Mouse (Mus musculus) adrenal gland (tissue): ENCODE results near the gene Gm5475.

ENCODE experiments used
- intact Hi-C: fragments of 180-260 bp; cut with DNase I; formaldehyde crosslinking; loops from one replicate; pipeline ENCODE4 v1.15.1; 2025

Gene Gm5475

DNA sequence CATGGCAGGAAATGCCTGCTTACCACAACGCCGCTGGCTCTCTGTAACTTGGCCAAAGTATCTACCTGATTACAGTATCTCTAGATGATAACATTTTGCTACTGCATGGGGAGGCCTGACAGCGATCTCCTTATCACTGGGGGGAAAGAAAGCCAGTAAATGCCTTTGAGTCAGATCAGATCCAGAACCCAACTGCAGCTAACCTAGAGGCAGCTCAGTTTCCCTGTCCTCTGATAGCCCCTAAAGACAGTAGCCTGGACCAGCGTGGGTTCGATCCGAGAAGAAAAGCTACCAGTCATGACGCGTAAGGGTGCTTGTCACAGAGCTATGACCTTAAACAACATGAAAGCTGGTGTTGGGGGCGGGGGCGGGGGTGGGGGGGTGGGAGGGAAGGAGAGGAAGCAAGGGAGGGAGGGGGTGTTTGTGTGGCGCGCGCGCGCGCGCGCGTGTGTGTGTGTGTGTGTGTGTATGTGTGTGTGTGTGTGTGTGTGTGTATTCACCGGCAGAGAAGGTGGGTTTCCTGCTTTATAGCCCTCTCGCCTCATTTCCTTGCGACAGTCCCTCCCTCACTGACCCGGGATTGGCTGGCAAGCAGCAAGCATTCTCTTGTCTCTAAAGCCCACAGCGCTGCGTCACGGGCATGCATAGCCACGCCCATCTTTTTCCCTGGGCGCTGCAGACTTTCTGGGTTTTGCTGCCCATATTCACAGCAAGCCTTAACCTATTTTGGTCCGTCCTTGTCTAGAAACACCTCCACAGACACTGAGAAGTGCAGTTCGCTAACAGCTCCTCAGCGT is 21.4 kb downstream of the Gm5475 start:
- intact Hi-C loops = no loop called here

DNA sequence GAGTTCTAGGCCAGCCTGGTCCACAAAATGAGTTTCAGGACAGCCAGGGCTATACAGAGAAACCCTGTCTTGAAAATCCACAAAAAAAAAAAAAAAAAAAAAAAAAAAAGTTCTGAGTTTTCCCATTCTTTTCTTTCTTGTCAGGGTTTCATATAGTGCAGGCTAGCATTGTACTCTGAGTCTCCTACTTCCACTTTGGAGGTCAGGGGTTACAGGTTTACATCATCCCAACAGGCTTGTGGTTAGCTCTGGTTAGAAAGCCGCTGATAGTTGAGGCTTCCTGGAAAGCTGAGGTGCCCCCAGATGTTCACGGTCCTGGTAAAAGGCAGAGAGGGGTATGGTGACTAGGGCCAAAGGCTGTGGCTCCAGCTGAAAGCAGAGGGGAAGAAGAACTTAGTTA is 24.9 kb downstream of the Gm5475 start:
- intact Hi-C loops = no loop called here

DNA sequence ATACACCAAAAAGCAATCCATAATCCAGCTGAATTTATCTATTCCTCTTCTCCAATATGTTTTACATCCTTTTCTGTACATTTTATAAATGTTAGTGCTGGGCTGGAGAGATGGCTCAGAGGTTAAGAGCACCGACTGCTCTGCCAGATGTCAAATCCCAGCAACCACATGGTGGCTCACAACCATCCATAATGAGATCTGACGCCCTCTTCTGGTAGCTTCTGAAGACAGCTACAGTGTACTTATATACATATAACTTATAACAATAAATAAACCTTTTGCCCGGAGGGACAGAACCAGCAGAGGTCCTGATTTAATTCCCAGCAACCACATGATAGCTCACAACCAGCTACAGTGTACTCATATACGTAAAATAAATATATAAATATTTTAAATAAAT is 26.6 kb downstream of the Gm5475 start:
- intact Hi-C loops = no loop called here

DNA sequence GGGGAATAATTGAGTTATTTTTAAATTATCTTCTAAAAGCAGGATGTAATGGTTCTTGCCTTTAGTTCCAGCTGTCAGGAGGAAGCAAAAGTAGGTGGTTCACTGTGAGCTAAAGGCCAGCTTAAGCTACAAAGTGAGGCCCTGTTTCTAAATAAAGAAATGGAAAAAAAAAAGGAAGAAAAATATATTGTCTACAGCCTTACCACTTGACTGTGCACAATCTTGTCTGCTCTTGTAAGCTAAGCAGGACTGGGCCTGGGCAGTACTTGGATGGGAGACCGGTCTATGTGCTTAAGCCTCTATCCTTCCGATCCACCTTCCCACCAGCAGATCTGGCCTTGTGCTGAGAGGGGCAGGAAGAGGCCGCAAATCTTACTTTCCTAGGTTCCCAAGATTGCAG is 27.5 kb downstream of the Gm5475 start:
- intact Hi-C loops = no loop called here

DNA sequence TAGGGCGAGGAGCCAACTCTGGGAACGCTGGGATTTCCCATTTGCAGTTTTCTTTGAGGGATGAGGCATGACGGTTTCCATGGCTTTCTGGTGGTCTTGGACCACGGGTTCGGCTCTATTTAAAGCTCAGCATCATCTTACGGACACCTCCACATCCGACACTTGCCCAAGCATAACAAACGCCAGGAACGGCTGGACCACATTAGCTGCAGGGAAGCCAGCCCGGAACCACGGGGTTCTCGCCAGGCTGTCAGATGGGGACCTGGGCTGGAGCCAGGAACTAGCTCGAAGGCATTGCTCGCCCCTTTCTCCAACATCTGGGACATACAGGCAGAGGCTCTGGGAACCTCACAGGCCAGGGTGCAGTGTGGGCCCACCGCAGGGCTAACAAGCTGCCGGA is 29.3 kb downstream of the Gm5475 start:
- intact Hi-C loops = loop anchor here (5.0 to 10.0 kb wide), 2 partner anchors 49 to 186 kb away; no protein-coding TSS in a partner anchor

DNA sequence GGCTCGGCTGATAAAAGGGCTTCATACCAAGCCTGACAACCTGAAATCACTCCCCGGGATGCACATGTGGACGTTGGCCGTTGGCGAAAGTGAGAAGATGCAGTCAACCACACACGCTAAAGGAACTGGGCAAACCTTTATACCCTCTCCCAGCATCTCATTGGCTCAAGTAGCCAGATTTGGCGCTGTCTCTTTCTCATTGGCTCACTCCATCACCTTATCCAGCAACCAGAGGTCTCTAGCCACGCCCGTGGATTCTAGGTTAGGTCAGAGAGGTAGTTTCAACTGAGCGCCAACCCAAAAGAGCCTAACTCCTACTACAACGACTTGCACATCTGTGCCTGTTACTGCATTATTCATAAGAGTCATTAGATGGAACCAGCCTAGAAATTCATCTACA is 30.5 kb downstream of the Gm5475 start:
- intact Hi-C loops = loop anchor here (5.0 to 10.0 kb wide), 2 partner anchors 50 to 188 kb away; no protein-coding TSS in a partner anchor

DNA sequence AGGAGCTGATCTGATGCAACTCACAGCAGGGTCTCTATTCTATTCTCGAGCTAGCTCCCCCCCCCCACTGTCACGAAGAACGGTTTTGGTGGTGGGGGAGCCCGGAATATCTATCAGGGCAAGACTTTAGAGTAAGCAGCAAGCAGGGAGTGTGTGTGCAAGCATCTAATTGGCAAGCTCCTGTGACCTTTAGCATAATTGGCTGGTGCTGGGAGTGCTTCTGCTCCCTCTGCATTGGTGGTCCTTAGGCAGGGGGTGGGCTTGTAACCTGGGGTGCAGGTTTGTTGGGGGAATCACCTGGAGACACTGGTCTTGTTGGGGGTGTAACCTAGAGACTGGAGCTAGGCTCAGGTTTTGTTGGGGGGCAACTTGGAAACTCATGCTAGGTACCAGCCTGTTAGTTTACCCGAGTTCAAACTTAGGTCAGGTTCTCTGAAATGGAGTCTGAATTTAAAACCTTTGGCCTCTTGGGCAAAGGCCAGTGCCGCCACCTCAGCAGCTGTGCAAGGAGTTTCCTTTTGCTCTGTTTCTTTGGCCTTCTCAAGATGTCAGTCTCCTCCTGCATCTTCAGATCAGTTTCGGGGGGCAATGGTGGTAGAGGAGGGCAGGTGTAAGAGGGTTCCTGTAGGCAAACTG is 34.5 kb downstream of the Gm5475 start:
- intact Hi-C loops = loop anchor here (5.0 to 10.0 kb wide), 3 partner anchors 64 to 192 kb away; no protein-coding TSS in a partner anchor

DNA sequence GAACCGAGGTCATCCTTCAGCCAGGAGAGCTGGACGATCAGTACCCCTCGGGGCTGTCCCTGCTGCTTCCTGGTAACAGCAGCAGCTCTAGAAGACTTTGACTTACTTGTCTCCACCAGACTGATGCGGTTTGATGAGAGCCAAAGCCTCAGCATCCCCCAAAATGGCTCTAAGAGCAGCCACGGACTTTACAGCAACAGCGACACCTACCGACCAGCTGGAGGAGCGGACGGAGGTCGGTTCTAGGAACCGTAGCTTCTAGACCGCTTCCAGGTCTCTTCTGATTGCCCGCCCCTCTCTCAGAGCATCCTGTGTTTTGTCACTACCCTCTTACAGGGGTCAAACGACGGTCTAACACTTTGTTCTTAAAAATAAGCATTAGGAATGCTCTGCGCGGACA is 35.4 kb downstream of the Gm5475 start:
- intact Hi-C loops = loop anchor here (5.0 to 10.0 kb wide), 3 partner anchors 65 to 193 kb away; no protein-coding TSS in a partner anchor

DNA sequence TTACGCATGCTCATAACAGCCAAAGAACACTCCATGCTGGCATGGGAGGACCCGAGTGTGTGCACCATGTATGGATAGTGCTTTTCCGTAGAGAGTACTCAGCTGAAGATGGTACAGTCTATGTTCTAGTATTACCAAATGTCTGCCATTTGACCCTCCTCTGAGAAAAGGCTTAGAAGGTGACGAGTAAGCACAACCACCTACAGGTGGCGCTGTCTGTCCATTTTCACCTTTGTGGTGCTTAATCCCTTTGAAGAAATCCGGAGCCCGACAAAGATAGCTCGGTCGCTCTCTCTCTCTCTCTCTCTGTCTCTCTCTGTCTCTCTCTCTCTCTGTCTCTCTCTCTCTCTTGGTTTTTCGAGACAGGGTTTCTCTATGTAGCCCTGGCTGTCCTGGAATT is 36.1 kb downstream of the Gm5475 start:
- intact Hi-C loops = loop anchor here (5.0 to 10.0 kb wide), 3 partner anchors 66 to 193 kb away; no protein-coding TSS in a partner anchor

DNA sequence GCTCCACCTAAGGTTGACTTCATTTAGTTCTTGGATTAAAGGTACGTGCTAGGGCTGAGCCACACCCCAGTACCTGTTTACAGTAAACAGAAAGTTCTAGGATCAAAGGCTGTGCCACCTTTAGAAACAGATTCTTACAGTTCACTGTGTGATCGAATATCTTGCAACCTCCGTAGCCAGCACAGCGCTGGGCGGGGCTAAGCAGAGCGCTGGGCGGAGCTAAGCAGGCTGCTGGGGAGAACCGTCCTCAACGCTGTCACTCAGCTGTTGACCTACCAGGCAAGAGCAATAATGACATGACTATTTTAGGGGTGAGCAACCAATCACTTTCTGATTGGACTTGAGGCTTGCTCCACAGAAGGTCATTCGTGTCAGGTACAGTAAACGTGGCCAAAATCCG is 39.0 kb downstream of the Gm5475 start:
- intact Hi-C loops = no loop called here

DNA sequence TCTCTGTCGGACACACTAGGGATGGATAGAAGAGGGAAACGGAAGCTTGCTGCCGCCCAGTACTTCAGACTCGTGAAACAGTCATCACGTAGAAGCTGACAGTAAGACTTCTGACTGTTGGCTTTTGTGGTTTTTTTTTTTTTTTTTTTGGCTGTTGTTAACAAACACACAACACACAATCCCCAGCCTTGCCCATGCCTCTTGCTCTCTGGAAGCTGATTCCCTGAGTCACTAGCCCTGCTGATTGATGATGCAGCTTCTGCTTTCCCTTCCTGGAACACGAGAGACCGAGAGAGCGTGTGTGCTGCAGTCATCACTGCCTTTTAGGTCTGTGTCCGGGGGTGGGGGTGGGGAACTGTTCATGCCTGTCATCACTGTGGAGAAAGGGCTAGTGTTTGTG is 39.7 kb downstream of the Gm5475 start:
- intact Hi-C loops = no loop called here

DNA sequence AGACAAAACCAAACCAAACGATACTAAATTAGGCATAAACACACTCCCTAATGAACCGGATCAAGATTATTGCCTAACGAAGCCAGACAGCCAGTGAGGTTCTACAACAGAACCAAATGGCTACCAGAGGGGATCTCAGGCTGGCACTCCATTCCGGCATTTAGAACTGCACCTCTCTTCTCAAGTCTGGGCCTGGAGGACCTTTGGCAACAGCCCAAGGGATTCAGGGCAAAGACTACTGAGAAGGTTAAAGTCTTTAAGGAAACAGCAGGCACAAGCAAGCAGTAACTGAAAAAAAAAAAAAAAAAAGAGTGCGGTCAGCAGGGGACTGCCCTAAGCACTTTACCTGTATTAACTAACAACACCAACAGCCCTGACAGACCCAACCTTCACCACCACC is 40.1 kb downstream of the Gm5475 start:
- intact Hi-C loops = no loop called here

DNA sequence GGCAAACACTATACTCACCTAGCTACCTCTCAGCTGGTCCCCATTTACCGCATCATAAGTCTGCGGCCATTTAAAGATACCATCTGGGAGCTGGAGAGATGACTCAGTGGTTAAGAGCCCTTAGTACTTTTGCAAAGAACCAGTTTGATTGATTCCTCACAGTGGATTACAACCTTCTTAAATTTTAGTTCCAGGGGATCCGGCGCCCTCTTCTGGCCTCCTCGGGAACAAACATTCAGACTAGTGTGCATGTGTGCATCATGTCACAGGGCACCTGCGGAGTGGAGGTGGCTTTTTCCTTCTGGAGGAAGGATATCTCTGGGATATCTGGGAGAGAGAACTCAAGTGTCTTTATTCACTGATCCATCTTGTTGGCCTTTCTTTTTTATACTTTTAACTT is 41.8 kb downstream of the Gm5475 start:
- intact Hi-C loops = no loop called here

DNA sequence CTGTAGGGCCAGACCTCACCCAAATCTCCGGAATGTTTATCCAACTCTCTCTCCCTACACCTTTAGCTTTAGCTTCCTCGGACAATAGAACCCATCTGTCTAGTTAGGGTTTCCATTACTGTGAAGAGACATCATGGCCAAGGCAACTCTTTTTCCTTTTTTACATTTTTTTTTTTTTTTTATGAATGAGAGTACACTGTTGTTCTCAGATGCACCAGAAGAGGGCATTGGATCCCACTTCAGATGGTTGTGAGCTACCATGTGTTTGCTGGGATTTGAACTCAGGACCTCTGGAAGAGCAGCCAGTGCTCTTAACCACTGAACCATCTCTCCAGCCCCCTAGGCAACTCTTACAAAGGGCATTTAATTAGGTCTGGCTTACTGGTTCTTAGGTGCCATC is 43.5 kb downstream of the Gm5475 start:
- intact Hi-C loops = no loop called here

DNA sequence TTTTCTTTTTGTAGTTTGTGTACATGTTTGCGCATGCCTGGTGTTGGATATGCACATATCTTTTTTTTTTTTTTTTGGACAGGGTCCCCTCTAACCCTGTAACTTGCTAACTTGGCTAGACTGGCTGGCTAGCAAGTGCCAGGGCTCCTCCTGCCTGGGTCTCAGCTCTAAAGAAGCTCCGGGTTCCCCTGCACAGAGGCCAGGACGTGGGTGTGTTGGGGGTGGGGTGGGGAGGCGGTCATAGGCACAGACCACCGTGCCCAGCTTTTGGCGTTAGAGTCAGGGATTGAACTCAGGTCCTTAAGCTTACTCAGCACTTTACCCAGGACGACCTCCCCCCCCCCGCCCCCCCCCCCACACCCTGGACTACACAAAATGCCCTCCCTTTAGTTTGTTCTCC is 45.8 kb downstream of the Gm5475 start:
- intact Hi-C loops = no loop called here

DNA sequence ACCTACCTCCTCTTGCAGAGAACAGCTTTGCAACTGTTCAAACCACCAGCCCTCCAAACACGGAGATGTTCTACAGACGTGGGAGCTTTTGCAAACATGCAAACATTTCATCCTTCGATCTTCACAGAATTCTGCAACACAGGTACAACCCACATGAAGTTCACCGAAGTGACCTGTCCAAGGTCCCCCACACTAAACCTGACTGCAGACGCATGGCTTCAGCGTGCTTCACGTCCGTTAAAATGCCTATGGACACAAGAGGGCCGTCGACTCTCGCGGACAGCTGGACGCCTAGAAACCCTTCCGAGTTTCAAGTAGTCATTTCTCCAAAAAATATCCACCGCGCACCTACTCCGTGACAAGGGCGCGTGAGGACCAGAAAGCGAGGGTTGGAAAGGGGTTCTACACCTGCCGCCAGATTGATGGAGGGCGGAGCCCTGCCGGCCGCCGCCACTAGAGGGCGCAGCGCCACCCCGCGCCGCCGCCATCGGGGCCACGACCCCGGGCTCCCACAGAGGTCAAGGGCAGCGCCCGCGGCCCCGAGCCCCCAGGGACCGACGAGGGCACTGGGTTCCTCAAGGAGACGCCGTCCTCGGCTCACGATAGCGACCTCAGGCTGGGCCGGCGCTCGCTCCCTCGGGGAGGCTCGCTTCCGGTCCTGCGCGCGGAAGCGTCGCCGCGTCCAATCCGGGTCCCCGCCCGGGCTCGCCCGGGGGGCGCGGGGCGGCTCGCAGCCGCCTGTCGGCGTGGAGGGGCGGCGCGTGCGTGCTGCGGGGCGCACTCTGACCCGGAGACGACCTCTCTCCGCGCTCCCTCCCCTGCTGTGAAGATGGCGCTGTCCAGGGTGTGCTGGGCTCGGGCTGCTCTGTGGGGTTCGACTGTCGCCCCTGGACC is 46.6 kb downstream of the Gm5475 start, which contains the start of gene Letmd1:
Gene Letmd1 (plus strand): TSS at position 729 of the 894 bp plus-strand sequence.
- intact Hi-C loops = no loop called here

DNA sequence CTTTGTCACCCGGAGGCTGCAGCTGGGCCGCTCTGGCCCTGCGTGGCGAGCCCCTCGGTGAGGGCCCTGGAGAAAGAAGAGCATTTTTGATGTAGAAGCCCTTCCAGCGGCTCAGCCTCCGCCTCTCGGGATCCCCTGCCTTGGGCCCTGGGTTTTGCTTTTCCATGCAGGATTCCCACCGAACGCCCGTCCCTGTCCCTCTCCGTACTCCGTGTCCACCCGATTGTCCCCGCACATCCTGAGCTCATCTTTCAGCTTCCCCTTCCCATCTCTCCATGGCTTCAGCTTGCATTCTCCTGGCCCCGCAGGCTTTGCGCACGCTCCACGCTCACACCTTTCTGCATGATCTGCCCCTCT is 47.2 kb downstream of the Gm5475 start:
- intact Hi-C loops = no loop called here

DNA sequence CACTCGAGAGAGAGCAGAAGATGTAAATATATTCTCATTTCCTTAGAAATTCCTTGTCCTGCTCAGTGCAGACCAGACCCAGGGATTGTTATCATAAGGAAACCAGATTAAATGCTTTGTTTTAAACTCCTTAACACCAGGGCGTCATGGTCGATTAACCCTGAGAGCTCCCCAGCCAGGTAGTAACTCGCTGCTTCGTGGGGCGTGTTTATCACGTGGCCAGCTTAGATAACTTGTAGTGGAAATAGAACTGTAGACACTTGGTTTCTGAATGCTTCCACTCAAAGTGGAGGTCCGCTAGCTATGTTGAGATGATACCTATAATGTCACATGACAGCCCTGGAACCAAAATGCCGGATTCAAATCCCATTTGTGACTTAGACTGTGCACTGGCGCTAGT is 48.1 kb downstream of the Gm5475 start:
- intact Hi-C loops = loop anchor here (5.0 kb wide), 1 partner anchor 207 kb away; no protein-coding TSS in a partner anchor

DNA sequence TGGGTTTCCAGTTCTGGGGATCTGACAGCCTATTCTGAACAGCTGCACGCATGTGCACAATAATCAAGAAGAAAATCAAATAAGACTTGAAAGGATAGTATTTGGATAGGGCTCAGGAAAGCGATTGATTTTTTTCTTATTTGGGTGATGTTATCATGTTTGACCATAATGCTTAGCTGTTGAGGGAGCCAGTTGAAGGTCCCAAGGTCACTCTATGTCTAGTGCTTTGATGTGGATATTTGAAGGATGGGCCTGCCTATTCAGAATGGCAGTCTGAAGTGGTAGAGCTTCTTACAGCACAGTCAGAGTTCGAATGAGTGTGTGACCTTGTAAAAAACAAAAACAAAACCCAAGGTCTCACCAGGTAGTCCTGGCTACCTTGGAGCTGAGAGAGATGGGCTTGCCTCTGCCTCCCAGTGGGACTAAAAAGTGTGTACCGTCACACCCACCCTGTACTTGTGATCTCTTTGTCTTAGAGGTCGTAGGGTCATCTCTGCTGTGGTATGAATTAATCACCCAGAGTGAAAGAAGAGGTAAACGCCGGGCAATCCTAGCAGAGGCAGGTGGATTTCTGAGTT is 52.1 kb downstream of the Gm5475 start:
- intact Hi-C loops = loop anchor here (5.0 kb wide), 1 partner anchor 203 kb away; no protein-coding TSS in a partner anchor
